Mouse (Mus musculus) kidney, embryonic 14.5 days (tissue): ENCODE data around the gene Por. TPM values are rescaled to one million over a fixed set of nuclear protein-coding genes. Genes with fewer than 3 reads are reported as not detected.

Experiments
- ATAC-seq: fragments of 200-750 bp; cut with Nextera tagmentation; 2 replicates; pipeline ENCODE4 v1.8.0; 2017; ENCODE audit warnings: moderate number of reproducible peaks, mild to moderate bottlenecking, moderate TSS enrichment, moderate library complexity; ENCODE audit not compliant: low FRiP score, low TSS enrichment
- H3K27ac ChIP-seq: fragments of 300-500 bp; sonication (generic); 2 replicates; pipeline ENCODE4 v1.5.1; 2014; ENCODE audit warnings: low read depth, mild to moderate bottlenecking, low read length, moderate library complexity, mixed read lengths
- H3K27me3 ChIP-seq: fragments of 300-500 bp; sonication (generic); 2 replicates; pipeline ENCODE4 v1.6.1; 2014; ENCODE audit warnings: mild to moderate bottlenecking, low read length; ENCODE audit not compliant: control insufficient read depth, insufficient read depth
- H3K36me3 ChIP-seq: fragments of 300-500 bp; sonication (generic); 2 replicates; pipeline ENCODE4 v1.6.1; 2014; ENCODE audit warnings: low read length, mixed read lengths; ENCODE audit not compliant: control insufficient read depth, insufficient read depth
- H3K4me1 ChIP-seq: fragments of 300-500 bp; sonication (generic); 2 replicates; pipeline ENCODE4 v1.6.1; 2014; ENCODE audit warnings: low read length, mixed read lengths; ENCODE audit not compliant: control insufficient read depth, insufficient read depth
- H3K4me2 ChIP-seq: fragments of 300-500 bp; sonication (generic); replicated peaks from 2 replicates; pipeline ENCODE4 v1.6.1; 2014; ENCODE audit warnings: low read depth, mild to moderate bottlenecking, low read length
- H3K4me3 ChIP-seq: fragments of 300-500 bp; sonication (generic); 2 replicates; pipeline ENCODE4 v1.5.1; 2014; ENCODE audit warnings: mild to moderate bottlenecking, low read length
- H3K9ac ChIP-seq: fragments of 300-500 bp; sonication (generic); 2 replicates; pipeline ENCODE4 v1.6.1; 2014; ENCODE audit warnings: low read depth, mild to moderate bottlenecking, low read length, moderate library complexity
- H3K9me3 ChIP-seq: fragments of 300-500 bp; sonication (generic); 2 replicates; pipeline ENCODE4 v1.6.1; 2016; ENCODE audit warnings: low read length; ENCODE audit not compliant: control insufficient read depth
- WGBS: fragments of 180-500 bp; shearing (Covaris S2); extraction: QIAGEN DNeasy Blood & Tissue Kit; methylation state at CpG from one replicate; pipeline ENCODE4 v1.1.7; 2014; 5-methylcytosine and 5-hydroxymethylcytosine counted together
- polyA plus RNA-seq: library from polyadenylated mRNA; unstranded; fragments of >200 nt; fragmentation: Nextera tagmentation; extraction: Ambion mirVana; gene quantifications from 2 replicates; pipeline ENCODE4 v1.2.1, GENCODE M21; 2014

The Por gene
- polyA plus RNA-seq, 1 experiment from 2014 or later, result 64.2 TPM

DNA sequence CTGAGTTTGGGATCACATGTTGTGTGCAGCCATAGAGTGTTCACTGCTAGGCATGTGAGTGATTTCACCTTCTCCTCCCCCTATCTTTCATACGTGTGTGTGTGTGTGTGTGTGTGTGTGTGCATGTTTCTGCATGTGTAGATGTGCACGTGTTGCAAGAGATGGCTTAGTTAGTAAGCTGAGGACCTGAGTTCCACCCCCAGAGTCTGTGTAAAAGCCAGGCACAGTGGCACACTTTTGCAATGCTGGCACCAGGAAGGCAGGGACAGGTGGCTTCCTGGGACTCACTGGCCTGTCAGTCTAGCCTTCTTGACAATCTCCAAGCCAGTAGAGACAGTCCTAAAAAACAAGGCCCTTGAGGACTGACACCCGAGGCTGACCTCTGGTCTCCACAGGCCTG is 95.1 kb downstream of the Por start:
- no peaks in the 10 kb centered on the region for H3K27me3 ChIP-seq
- H3K4me2 ChIP-seq, result no peak overlapping the region
- H3K27ac ChIP-seq, result no peak overlapping the region
- H3K36me3 ChIP-seq, result no peaks in the 10 kb centered on the region
- ATAC-seq, result no peak
- 70% methylated on average over 3 of the region's 3 CpGs for WGBS
- no peak overlapping the region for H3K9ac ChIP-seq
- no peaks in the 10 kb centered on the region for H3K9me3 ChIP-seq
- H3K4me1 ChIP-seq, result no peaks in the 10 kb centered on the region
- H3K4me3 ChIP-seq, result no peak overlapping the region

DNA sequence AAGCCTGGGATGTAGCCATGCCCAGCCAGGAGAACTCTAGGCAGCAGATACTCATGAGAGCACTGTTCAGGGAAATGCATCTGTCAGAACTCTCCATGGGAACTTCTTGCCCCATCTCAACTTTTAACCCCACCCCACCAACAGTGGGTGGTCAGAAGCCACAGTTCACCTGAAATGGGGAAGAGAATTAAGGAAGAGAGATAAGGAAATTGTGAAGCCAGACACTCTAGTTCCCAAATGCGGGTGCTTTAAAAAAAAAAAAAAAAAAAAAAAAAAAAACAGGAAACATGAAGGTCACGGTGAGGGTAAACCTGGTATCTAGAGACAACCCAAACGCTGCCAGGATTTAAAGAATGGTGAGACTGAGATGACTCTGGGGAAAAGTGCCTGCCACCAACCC is 102.7 kb downstream of the Por start:
- WGBS, result 47% methylated on average over 3 of the region's 3 CpGs
- no peaks in the 10 kb centered on the region for H3K27me3 ChIP-seq
- H3K4me3 ChIP-seq, result no peak overlapping the region
- no peak overlapping the region for H3K4me2 ChIP-seq
- no peak overlapping the region for H3K9ac ChIP-seq
- no peak for ATAC-seq
- H3K27ac ChIP-seq, result no peak overlapping the region
- H3K36me3 ChIP-seq, result no peaks in the 10 kb centered on the region
- H3K4me1 ChIP-seq, result peaks cover 3% of the 10 kb centered on the region
- H3K9me3 ChIP-seq, result no peaks in the 10 kb centered on the region

DNA sequence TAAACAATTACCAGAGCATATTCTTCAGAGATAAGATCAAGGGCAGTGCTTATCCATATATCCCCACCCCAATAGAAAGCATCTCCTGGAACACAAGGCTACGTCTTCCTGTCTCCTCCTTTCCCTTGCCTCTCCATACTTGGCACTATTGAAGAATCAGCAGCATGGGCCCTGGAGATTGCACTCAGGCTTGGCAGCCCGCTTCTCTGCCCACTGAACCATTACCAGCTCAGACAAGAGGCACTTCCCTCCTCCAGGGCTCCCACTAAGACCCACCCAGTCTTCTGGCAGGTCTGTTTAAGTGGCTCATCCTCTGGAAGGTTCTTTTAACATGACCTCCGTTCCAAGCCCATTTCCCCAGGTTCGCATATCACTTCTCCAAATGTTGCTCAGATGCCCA is 106.7 kb downstream of the Por start:
- 51% methylated on average over 4 of the region's 4 CpGs for WGBS
- H3K27me3 ChIP-seq, result no peaks in the 10 kb centered on the region
- no peak overlapping the region for H3K27ac ChIP-seq
- H3K9ac ChIP-seq, result no peak overlapping the region
- no peak overlapping the region for H3K4me3 ChIP-seq
- ATAC-seq, result no peak
- H3K36me3 ChIP-seq, result peaks cover 4% of the 10 kb centered on the region; the same call in 1 of the 2 replicates
- peaks cover 18% of the 10 kb centered on the region for H3K4me1 ChIP-seq
- H3K9me3 ChIP-seq, result no peaks in the 10 kb centered on the region
- no peak overlapping the region for H3K4me2 ChIP-seq

DNA sequence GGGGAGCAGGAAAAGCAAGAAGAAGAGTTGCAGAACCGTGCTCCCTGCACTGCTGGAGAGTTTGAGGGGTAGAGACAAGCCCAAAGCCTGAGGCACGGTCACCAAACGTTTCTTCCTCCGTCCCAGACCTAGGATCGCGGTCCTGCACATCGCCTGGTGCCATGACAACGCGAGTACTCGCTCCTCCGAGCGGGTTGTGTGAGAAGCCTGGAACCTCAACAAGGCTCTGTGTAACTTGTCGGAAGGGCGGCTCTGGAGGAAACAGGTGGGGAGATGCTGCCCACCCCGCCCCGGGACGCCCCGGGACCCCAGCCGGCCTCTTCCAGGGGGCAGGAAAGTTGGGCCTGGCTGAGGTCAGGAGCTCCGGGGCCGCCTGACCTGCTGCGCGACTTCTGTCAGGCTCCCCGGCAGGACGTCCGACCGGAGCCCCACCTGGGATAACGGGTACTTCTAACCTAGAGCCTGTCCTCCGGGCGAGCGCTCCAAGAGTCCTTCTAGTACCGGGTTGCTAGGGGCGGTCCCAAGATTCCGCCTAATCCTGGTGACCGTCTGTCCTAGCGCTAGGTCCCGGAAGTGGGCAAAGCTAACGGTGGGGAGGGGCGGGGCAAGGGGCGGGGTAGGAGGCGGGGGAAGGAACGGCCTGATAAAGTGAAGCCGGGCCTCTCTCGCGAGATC is 108.1 kb downstream of the Por start, which contains the start of gene Styxl1:
Gene Styxl1 (minus strand): TSS at position 590 of the 675 bp plus-strand sequence.
- peak; percentile 93 for ATAC-seq
- Histone ChIP-seq H3K9ac (peak within 1 kb of the TSS; percentile 96), H3K9me3 (no peaks in the 10 kb centered on the region), H3K36me3 (peaks cover 15% of the 10 kb centered on the region), H3K4me2 (peak within 1 kb of the TSS; percentile 82), H3K4me3 (peak within 1 kb of the TSS; percentile 93), H3K4me1 (peaks cover 18% of the 10 kb centered on the region), H3K27me3 (no peaks in the 10 kb centered on the region), H3K27ac (peak within 1 kb of the TSS; percentile 95)
- WGBS, result under 1% methylated on average over 44 of the region's 45 CpGs

DNA sequence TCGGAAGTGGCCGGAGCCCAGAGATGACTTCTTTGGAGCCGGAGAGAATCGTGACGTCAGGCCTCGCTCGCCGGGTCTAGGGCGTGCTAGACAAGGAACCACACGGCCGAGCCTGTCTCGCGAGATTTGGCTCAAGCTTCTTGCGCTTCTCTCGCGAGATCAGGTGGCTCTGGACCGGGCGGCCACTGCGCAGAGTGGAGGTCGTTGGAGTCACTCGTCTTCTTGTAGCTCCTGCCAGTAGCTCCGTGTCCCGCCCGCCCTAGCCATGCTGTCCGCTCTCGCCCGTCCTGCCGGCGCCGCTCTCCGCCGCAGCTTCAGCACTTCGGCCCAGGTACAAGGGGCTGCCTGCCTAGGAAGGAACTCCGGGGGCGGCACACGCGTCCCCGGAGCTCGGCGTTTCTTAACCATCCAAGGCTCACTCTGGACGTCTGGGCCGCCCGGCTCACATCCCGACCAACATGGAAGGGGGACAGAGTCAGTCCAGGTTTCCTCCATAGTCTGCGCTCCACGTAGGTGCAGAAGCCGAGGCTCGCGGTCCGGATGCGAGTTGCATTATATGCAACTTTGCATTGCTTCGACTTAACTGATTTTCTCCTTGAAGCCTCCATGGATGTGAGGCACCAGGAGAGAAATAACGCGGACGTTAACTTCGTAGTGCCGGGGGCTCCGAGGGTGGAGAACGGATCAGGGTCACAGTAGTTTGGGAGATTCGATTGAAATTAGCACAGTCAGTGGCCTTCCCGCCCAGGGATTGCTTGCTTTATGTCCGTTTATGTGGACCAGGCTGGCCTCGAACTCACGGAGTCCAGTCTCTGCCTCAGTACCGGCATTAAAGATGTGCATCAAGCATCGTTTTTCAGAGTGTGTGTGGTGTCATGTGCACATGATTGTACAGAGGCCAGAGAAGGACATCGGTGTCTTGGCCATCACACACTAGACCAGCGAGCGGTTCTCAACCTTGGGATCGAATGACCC is 108.9 kb downstream of the Por start, which contains the start of gene Mdh2:
Gene Mdh2 (plus strand): TSS at position 10 of the 975 bp plus-strand sequence.
- H3K27ac ChIP-seq, result peak within 1 kb of the TSS; percentile 95
- peak within 1 kb of the TSS; percentile 96 for H3K9ac ChIP-seq
- H3K27me3 ChIP-seq, result no peaks in the 10 kb centered on the region
- no peaks in the 10 kb centered on the region for H3K9me3 ChIP-seq
- H3K4me2 ChIP-seq, result peak within 1 kb of the TSS; percentile 82
- peak; percentile 96 for ATAC-seq
- peaks cover 18% of the 10 kb centered on the region for H3K4me1 ChIP-seq
- H3K36me3 ChIP-seq, result peaks cover 23% of the 10 kb centered on the region
- H3K4me3 ChIP-seq, result peak within 1 kb of the TSS; percentile 93
- 1% methylated on average over 70 of the region's 70 CpGs for WGBS

DNA sequence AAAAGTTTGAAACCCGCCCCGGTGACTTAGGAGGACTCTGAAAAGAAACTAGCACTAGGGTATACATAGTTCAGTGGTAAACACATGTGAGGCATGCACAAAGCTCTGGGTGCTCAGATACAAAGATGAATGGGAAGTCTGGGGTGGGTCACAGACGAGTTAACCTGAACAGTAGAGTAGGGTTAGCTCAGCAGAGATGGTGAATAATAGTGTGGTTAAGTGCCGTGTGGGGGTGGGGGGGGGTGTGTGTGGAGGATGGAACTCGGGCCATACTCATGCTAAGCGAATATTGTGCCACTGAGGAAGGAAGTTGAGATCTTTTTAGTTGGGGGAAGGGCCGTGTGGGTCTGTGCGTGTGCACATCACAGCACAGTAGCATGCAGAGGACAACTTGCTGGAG is 110.5 kb downstream of the Por start:
- Histone ChIP-seq H3K4me3 (peak overlapping the region; percentile 93; the same call in 1 of the 2 replicates), H3K4me1 (peaks cover 18% of the 10 kb centered on the region), H3K9me3 (no peaks in the 10 kb centered on the region), H3K4me2 (peak overlapping the region; percentile 82; the same call in 1 of the 2 replicates), H3K9ac (no peak overlapping the region), H3K27me3 (no peaks in the 10 kb centered on the region), H3K36me3 (peaks cover 39% of the 10 kb centered on the region), H3K27ac (no peak overlapping the region)
- 83% methylated on average over 8 of the region's 8 CpGs for WGBS
- ATAC-seq, result no peak

DNA sequence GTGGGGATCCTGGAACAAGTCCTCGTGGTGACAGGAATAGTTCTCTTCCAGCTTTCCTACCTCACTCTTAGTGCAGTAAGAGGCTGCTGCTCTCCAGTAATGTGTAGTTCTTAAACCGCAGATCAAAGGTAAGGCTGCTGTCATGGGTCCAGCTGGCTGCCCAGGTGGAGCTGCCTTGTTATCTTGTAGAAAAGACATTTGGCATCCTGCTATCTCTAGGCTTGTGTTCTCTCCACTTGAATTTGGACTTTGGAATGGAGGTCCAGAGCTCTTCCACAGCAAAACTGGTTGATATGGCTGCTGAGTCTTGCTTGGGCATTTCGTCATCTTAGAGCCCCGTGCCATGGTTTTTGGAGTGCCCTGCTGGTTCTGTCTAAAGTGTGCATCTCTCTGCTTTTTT is 113.1 kb downstream of the Por start:
- Histone ChIP-seq H3K9me3 (no peaks in the 10 kb centered on the region), H3K36me3 (peaks cover 64% of the 10 kb centered on the region), H3K27ac (no peak overlapping the region), H3K27me3 (no peaks in the 10 kb centered on the region), H3K4me1 (peaks cover 12% of the 10 kb centered on the region), H3K4me3 (no peak overlapping the region), H3K9ac (no peak overlapping the region), H3K4me2 (no peak overlapping the region)
- ATAC-seq, result no peak
- 87% methylated on average over 4 of the region's 4 CpGs for WGBS
